Mouse (Mus musculus) embryo, embryonic 10.5 days (tissue): ENCODE data around the gene Ern2.

Experiments
- DNase-seq: peaks from one replicate; pipeline ENCODE4 v3.0.0-alpha.2; 2015; ENCODE audit warnings: low spot score

The Ern2 gene

DNA sequence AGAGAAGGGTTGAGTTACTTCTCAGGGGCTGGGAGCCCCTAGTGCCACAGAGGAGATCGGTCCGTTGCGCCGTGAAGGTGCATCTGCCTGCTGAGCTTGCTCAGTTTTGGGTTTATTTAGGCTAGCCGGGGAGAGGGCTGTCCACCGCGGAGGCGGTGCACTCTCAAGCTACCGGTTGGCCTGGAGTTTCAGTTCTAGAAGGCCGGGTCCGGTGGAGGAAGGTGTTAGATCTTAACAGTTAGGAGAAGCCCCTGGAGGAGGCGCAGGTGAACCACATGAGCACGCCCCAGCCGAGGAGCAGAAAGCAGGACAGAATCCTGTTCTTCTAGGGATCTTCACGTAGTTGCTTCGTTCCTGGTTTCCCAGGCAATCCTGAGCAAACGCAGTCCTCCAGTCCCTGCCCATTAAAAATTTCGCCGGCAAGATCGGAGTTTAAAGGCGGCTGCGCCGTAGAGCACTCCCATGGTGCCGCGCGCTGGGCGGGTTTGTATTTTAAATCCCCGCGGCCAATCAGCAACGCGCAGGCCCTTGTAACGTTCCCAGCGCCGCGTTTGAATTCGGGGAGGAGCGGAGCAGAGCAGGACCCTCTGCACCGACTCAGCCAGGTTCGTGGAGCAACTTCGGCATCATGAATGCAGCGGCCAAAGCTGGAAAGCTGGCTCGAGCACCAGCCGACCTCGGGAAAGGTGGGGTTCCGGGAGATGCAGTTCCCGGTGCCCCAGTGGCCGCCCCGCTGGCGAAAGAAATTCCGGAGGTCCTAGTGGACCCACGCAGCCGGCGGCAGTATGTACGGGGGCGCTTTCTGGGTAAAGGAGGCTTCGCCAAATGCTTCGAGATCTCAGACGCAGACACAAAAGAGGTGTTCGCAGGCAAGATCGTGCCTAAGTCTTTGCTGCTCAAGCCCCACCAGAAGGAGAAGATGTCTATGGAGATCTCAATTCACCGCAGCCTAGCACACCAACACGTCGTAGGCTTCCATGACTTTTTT lies 26.8 kb downstream of the Ern2 start, which contains the start of gene Plk1:
Plk1 (plus strand) TSS at position 525 of the 988 bp plus-strand sequence.
- DNase-seq = peak; percentile 96

DNA sequence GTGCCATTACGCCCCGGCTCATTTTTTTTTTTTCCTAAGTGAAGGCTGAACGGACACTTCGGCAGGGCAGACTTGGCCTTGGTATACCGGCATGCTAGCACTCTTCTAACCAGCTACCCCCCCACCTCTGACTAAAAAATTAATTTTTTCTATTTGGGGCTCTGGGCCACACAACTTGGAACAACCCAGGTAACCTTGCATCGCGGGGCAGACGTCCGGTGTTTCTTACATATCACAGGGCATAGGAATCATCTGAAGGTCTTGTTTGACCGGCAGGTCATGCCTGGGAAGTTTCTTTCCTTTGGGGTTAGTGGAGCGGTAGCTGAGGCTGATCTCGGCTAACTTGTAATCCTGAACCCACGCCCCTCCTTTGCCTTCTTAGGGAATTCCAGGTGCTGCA lies 27.5 kb downstream of the Ern2 start:
- no peak for DNase-seq

DNA sequence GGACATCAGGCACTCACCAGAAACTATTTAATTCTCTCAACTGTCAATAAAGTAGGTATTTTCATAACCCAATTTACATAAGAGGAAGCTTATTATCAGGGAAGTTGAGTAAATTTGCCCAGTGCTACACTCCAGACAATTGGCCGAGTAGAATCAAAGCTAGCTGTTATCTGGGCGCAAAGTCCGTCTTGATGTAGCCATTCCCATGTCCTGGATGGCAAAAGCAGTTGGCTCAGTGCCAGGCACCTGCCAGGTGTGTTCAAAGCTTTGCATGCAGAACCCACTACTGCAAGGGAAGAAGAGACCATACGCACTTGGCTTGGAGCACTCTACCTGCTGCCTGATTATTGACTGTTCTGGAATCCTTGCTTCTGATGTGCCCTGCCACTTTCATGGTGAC lies 33.5 kb downstream of the Ern2 start:
- DNase-seq = no peak

DNA sequence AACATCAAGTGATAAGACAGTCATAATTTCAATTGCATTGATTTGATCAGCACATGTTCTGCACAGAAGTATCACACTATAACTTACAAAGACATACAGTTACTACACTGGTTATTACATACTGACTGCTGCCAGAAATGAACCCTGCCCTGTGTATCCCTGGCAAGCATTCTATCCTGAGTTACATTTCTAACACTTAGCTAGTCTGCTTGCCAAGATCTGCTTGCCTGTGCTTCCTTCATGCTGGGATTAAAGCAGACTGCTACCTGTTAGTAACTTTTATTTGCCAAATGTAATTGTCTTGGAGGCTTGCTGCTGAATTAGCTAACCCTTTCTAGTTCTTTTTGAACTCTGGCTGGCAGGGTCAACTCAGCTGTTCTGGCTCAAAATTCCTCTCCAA lies 45.0 kb downstream of the Ern2 start:
- DNase-seq = no peak

DNA sequence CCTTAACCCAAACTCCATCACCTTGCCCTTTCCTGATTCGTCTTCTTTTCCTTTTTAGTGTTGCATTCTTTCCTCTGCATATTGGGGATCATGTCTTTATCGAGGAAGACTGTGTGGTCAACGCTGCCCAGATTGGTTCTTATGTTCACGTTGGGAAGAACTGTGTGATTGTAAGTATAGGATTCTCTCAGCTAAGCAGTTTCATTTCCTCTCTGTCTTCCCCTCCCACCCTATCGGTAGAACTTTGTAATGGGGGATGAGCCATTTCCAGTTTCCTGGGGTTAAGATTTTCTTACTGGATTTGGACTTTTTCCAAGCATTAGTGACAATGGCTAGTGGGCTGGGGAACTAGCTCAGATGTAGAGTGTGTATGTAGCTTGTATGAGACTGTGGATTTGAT lies 47.8 kb downstream of the Ern2 start:
- DNase-seq = no peak

DNA sequence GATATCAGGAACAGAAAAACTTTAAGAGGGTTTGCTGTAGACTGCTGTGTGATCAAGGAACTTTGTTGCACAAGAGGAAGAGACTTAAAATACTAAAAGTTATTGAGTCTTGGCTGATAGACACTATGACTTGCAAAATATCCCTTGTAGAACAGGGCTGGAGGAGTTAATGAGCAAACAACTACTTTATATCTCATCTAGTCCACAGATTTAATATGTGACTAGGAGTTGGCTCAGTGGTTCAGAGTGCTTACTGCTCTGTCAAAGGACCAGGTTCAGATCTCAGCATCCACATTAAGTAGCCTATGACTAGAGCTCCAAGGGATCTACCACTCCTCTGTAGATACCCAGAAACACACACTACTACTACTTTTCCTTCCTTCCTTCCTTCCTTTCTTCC lies 48.9 kb downstream of the Ern2 start:
- no peak for DNase-seq

DNA sequence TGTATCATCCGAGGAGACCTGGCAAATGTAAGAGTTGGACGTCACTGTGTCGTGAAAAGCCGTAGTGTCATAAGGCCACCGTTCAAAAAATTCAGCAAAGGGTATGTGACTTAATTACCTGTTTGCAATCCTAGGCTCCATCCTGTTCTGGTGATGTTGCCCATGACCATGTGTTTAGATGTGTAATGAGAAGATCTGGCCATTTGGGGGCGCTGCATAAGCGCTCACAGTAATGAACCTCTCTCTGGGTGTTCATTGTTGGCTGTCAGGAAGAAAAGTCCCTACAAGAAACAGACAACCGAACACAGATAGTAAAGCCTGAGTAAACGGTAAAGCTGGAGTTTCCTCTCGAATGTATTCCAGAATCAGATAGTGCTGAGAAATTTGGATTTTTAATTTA lies 50.9 kb downstream of the Ern2 start:
- DNase-seq = peak; percentile 26

DNA sequence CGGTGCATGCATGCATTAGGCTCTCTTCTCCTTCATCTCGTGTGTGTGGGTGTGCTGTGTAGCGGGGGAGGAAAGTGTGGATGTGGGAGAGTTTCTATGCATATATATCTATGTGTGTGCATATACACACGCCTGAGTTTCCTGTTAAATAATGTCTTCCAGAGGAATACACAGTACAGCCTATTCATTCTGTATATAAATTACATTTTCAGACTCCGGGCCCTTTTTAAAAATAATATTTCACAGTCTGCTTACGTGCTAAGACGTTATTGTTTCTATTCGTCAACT lies 52.7 kb downstream of the Ern2 start:
- DNase-seq = no peak

DNA sequence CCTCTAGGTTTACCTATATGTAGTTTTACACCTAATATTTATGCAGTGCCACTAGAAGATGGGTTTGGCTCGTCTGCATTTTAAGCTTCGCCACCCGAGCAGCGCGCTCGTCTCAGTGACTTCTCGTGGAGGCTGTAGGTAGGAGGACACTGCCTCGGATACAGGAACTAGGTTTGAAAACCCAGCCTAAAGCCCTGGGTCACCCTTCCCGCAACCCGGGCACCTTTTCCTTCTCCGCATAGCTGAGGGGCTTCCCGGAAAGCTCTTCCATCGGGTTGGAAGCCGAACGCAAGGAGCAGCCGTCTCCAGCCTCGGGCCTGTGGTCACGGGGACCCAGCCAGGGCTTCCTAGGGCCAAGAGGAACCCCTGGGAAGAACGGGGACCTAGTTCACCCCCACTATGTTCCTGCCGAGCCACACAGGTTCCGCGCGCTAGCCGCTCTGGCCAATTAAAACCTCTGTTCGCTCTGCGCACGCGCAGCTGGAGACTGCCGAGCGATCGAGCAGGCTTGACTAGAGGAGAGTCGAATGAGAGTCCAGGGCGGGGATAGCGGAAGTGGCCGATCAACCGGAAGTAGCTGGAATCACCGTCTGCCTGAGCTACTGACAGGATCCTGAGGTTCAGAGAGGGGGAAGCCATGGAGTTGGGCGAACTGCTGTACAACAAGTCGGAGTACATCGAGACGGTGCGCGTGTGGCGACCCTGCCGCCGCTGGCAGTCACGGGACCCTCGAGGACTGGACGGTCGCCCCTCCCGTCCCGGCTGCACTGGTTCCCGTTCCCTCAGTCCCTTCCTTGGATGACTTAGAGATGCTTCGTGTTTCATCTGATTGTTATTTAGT lies 53.3 kb downstream of the Ern2 start, which contains the start of the genes Palb2 and Dctn5:
Palb2 (minus strand) TSS at position 489 of the 841 bp plus-strand sequence.
Dctn5 (plus strand) TSS at position 545 of the 841 bp plus-strand sequence.
- DNase-seq = peak; percentile 98

DNA sequence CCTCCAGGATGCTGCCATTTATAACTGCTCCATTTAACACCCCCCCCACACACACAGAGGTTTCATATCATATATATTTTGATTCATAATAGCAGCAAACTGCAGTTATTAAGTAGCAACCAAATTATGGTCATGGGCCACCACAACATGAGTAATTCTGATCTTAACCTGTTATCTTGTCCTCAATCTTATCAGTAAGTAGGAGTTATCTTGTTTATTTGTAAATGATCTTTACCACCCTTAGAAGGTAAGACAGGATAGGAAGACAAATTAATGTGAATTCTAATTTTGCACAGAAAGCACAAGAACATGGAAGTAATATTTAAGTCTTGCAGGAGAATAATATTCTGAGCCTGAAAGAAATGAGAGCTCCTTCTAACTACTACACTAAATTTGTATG lies 54.2 kb downstream of the Ern2 start:
- no peak for DNase-seq

DNA sequence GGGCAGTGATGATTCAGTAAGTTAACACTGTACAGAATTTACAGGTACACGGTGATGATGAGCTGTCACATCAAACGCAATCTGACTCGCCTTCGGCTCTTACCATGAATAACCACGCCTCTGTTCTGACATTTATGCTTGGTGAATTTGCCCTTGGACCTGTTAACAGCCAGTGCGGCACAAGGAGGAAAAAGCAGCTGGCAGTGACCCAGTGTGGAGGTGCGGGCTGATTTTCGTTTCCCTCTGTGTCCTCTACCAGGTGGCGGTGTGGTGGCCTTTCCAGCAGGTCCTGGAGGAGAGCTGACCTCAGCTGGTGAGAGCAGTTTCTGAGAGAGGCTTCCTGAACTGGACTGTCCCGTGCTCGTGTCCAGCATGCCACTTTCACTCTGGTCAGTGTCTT lies 59.1 kb downstream of the Ern2 start:
- DNase-seq = no peak

DNA sequence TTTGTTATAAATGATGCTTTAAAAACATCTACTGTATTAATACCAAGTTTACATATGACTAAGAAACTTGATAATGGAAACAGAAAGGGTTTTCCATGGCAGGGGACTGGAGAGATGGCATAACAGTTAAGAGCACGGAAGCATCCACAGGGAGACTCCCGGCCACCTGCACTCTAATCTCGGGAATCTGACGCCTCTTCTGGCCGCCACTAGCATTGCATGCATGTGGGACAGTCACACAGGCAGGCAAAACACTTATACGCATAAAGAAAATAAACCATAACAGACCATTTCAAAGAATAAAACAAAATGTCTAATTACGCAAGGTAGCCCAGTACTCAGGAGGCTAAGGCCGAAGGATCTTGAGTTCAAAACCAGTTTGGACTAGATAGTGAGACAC lies 60.4 kb downstream of the Ern2 start:
- DNase-seq = no peak

DNA sequence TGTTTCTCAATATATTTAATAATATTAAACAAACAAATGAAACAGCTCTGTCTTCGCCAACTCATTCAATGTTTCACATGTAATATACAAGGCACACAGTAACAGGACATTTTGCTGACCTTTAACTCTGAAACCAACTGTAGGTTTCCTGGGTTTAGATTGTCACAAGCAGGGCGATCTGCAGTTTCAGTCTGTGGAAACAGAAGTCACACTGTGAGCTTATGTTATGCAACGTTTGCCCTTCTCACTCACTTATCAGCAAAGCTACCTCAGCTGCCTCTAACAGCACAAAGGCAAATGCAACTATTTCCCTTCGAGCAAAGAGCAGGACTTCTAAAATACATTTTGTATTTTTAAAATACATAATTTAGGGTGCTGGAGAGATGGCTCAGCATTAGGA lies 62.5 kb downstream of the Ern2 start:
- no peak for DNase-seq
